Mouse (Mus musculus) urinary bladder, postnatal 4 days (tissue): Measurements from ENCODE around the gene Dap3.
"Not testable (repeated sequence)": the region's sequence is repeated elsewhere in the genome, so short reads cannot be mapped to it uniquely, and the experiment has no call there.

ENCODE experiments used
- DNase-seq, 2 experiments: peaks; one replicate each; pipeline ENCODE4 v3.0.0; 2021 to 2022; ENCODE audit warnings: low spot score in 2 of 2

Dap3 gene

DNA sequence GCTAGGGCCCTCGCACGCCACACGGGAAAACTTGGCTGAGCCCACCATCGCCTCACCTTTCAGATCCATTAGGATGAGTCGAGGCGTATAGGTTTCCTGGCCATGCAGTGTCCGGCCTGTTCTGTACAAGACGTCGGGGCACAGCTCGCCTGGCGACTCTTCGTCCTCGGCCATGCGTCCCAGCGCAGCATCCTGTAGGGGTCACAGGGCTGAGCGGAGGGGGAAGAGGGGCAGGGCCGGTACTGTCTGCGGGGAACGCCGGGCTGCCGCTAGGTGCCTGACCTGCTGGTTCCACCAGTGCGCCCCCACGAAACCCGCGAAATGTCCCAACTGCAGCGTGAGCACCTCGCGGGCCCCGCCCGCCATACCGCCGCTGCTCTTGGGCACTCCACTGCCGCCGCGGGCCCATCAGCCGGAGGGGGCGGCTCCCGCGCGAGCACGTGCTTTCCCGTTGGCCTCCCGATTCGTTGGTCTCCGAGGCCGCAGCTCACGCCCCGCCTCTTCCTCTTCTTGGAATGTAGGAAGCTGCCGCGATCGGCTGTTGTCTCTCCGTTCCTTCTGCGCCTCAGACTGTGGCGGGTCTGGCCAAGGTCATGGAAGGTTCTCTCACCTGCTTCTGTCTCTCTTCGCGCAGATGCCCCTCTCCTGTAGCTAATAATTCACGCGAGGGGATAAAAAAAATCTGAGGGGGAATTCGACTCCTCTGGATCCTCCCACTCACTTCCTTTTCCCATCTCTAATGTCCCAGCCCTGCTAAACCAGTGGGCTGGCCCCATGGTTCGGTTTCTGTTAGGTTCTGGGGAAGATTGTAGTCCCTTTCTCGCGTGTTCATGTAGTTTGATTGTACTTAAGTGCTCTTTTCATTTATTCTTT is 37.2 kb downstream of the Dap3 start, which contains the start of gene Msto1:
Gene Msto1 (minus strand): TSS at position 489 of the 873 bp plus-strand sequence.
- peak; percentile 86 to 91 for DNase-seq

DNA sequence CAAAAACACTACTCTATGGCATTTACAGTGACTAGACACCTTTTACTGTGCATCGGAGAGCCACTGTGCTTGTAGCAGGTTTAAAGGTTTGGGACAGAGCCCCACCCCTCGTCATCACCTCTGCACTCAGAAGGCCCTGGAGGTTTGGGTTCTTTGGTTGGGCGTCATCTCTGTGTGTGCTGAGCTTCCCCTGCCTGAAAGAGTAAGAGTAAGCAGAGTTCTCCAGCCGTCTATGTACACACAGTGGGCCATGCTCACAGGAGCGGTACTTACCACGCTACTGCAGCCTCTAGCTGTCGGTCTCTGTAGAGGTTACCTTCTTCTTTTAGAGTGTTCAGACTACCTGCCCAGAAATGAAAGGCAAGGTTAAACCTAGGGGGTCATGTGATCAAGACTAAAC is 38.4 kb downstream of the Dap3 start:
- DNase-seq: no peak

DNA sequence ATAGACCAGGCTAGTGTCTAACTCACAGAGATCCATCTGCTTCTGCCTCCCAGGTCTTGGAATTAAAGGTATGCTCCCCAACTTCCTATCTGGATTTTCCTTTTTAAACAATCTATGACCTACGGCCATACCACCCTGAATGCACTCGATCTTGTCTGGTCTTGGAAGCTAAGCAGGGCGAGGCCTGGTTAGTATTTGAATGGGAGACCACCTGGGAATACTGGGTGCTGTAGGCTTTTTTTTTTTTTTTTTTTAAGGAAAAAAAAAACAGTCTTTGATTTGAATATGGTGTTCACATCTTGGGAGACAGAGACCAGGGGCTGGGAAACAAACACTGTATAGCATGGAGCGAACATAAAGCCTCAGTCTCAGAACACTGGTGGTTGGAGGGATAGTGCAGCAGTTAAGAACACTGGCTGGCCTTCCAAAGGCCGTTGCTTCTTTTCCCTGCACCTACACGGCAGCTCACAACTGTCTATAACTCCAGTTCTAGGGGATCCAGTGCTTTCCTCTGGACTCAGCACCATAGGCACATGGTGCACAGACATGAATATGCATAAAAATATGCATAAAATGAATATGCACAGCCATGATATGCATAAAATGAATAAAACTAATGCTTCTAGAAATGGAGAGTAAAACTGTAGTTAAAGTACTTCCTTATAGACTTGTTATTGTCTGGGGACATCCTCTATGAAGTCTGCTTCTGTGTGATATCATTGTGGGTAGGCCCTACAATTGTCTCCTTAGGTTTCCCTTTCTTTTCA is 44.4 kb downstream of the Dap3 start:
- DNase-seq: no peak

DNA sequence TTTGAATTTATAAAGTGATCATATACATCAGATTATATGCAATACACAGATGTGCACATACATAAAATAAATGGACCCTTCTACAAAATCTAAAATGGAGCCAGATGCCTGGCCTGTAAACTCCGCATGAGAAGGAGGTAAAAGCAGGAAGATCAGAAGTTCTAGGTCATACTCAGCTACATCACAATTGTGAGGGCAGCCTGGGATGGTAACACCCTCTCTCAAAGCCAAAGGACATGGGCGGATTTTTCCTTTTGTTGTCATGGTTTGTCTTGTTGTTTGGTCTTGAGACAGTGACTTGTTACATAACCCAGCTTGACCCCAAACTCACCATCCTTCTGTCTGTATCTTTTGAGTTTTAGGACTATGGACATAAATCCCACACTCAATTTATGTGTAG is 45.2 kb downstream of the Dap3 start:
- DNase-seq: no peak

DNA sequence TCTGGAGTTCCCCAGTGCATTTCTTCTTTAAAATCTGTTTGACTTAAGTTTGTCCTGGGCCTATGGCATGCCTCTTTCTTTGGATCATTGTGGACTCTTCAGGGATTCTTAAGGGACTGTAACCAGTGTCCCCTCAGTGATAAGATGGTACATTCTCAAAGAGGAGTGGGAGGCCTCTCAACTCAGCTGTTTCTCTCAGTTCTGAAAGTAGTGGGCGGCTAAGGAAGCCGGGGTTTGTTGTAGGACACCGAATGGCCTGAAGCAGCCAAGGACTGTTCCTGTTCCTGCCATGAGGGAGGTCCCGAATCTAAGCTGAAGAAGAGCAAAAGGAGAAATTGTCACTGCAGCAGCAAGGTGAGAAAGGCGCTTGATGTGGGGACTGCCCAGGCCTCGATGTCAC is 45.8 kb downstream of the Dap3 start:
- DNase-seq: no peak

DNA sequence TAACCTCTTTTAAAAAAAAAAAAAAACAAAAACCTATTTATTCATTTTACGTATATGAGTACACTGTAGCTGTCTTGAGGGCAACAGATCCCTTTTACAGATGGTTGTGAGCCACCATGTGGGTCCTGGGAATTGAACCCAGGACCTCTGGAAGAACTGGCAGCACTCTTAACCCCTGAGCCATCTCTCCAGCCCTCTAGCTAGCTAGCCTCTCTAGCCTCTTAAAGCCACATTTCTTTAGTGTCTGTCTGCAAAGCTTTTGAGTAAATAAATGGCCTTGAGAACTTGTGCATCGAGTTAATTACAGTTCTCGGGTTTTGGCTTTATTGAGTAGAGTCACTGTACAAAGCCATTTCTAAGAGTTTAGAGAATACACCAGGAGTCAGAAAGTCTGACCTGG is 46.2 kb downstream of the Dap3 start:
- no peak for DNase-seq

DNA sequence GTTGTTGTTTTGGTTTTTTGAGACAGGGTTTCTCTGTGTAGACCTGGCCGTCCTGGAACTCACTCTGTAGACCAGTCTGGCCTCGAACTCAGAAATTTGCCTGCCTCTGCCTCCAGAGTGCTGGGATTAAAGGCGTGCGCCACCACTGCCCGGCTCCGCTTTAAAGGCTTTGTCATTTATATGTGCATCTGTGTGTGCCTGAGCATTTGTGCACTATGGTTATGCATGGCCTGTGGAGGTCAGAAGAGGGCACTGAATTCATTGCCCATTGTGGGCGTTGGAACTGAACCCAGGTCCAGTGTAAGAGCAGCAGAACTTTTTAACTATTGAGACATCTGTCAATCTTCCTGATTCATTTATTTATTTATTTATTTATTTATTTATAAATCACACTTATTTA is 58.0 kb downstream of the Dap3 start:
- DNase-seq: not testable (repeated sequence)

DNA sequence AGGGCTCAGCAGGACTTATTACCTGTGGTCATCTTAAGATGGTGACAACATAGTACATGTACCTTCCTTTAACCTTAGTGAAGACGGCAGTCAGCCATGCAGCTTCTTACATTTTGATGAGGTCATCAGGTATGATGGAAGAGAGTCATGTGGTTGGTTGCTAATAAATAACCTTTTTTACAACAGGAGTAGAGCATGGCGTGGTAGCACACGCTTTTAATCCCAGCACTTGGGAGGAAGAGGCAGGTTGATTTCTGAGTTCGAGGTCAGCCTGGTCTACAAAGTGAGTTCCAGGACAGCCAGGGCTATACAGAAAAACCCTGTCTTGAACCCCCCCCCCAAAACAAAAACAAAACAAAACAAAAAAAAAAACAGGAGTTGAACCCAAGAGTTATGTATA is 68.4 kb downstream of the Dap3 start:
- not testable (repeated sequence) for DNase-seq
